Mouse (Mus musculus) heart, postnatal 36 days (tissue): Measurements from ENCODE around the gene Zscan5b. TPM values are rescaled to one million over a fixed set of nuclear protein-coding genes. Genes with fewer than 3 reads are reported as not detected.
"Not testable (repeated sequence)": the region's sequence is repeated elsewhere in the genome, so short reads cannot be mapped to it uniquely, and the experiment has no call there.

Source experiments
- DNase-seq, 2 experiments: peaks; one replicate each; pipeline ENCODE4 v3.0.0; 2021 to 2022
- intact Hi-C: fragments of 180-260 bp; cut with DNase I; formaldehyde crosslinking; loops from one replicate; pipeline ENCODE4 v1.15.1; 2025
- total RNA-seq, 2 experiments: library from RNA; stranded (reverse); gene quantifications; 2 replicates each; pipeline ENCODE4 v1.2.3; 2021

Zscan5b gene
- total RNA-seq, 2 experiments from 2014 or later, result not detected

DNA sequence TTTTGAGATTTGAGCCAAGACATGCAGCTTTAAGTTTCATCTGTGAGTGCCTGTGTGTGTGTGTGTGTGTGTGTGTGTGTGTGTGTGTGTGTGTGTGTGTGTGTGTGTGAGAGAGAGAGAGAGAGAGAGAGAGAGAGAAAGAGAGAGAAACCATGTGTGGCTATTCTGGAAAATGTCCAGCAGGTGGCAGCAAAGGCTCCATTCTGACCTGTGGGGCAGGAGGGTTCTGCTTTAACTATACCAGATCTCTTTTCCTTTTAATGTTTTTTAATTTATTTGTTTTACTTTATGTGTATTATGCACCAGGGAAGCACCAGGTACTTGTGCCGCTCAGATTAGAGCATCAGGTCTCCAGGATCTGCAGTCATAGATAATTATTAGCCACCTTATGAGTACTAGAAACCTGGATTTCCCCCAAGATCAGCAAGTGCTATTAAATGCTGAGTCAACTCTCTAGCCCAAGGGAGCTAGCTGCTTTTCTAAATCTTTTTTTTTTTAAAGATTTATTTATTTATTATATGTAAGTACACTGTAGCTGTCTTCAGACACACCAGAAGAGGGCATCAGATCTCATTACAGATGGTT is 18.9 kb downstream of the Zscan5b start:
- intact Hi-C loops, result loop anchor here (2.0 kb wide), 1 partner anchor 42 kb away; no protein-coding TSS in a partner anchor

DNA sequence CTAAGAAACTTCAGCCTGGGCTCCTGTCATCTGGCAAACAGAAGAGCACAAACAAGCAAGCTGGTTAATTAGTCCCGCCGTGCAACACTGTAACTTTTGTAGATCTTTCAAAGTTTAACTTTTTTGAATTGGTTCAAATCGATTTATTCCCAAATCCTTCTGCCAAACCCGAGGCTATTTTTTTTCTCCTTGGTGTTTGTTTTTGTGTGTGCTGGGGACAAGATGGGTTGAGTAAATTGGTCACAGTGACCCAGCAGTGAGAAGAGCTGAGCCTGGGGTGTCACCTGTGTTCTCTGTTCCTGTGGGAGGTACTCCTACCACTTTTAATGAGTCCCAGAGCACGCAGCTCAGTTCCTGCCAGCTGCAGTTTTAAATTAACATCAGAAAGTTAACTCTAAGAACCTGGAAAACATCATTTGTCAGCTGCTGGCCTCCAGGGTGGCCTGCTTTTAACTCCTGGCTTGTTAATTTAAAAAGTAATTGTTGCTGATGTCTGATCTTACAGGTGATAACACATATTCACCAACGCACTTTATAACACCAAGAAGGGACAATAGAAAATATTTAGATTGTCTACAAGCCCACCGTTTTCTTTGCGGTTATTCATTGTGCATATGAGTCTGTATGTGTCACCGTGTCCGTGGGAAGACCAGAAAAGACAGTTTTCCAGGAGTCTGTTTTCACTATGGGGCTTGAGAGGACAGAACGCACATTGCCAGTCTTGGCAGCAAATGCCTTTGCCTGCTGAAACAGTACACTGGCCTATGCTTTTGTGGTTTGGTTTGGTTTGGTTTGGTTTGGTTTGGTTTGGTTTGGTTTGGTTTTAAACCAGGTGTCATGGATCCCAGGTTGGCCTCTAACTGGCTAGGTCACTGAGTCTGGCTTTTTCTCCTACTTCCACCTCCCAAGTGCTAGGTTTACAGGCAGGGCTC is 22.5 kb downstream of the Zscan5b start:
- no peak for DNase-seq
- intact Hi-C loops, result no loop called here

More for the DNA sequence above, 18.9 kb downstream of the Zscan5b start:
- peak; percentile 33 to 45 for DNase-seq

DNA sequence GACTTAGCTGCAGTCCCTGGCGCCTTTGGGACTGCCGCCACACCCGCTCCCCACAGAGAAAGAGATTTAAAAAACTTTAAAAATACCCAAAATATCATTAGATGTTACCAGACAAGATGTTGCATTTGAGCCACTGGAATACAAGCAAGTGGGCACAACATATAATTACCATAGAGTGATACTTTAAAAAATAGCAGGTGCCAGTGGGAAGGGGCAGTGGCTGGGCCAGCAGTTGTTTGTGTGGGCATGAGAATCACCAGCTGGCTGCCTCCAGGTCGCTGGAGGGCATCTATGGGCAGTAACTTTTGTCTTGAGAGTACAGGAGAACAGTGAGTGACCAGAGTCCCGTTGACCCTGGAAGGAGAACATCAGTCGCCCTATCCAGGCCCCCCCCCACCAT is 30.3 kb downstream of the Zscan5b start, which contains the start of gene Epp13:
Gene Epp13, plus strand, starts transcription at position 301 of the 400 bp plus-strand sequence.
- intact Hi-C loops, result no loop called here
- DNase-seq, result no peak

DNA sequence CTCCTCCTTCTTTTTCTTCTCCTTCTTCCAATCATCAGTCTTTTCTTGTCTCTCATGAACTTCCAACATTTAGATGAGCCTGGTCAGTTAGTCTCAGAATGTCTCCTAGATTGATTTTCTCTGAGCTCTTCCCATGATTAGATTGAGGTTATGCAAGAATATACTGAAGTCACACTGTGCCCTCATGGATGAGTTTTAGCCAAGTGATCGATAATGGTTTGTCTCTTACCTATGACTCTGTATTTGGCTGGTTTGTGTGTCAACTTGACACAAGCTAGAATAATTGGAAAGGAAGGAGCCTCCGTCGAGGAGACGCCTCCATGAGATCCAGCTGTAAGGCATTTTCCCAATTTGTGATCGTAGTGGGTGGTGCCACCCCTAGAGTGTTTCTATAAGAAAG is 32.4 kb downstream of the Zscan5b start:
- DNase-seq, result no peak
- intact Hi-C loops, result no loop called here

DNA sequence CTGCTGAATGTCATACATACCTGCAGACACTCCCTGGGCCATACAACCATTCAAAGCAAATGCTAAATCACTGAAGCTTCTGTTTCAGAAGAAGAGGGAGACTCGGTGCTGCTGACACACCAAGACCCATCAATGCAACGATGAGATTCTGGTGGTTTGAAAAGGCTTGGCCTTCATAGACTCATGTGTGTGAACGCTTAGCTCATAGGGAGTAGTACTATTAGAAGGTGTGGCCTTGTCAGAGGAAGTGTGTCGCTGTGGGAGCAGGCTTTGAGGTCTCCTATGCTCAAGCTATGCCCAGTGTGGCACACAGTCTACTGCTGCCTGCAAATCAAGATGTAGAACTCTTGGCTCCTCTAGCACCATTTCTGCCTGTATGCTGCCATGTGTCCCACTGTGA is 35.3 kb downstream of the Zscan5b start:
- no peak for DNase-seq
- intact Hi-C loops, result no loop called here

DNA sequence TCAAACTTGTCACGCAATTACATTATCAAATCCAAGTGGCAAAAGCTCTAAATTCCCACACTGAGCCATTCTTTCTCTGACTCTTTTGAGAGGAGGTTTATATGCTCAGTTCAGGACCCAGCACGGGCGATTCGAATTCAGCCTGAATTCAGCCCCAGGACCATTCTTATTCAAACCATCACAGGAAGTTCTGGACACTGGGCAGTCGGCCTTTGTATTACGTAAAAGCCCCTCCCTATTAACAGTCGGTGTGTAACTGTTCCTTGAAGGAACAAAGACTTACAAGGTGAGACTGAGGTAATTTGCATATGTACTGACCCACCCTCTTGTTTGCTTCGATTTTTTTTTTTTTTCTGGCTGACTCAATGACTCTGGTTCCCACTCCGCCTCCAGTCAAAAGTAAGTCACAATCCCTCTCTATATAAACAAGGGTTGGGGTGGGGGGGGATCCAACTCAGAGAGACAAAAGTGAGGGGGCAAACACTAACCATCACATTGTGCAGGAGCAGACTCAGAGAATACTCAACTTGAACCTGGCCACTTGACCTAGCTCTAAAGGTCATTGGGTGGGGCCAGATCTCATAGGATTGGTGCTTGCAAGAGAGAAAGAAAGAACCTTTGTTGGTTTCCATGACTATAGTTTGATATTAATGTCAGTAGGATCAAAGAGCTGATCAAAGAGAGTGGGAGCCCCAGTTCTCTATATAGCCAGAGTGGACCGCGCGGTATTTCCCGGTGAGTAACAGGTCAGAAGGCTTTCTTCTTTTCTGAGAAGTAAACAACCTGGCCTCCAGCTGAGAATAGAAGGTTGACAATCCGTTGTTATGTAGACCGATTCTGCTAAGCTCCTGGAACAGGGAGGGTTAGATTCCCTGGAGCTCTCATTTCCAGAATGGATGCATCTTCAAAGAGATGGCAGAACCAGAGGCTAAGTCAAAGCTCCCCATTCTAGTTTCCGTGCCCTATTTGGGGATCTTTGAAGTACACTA is 36.4 kb downstream of the Zscan5b start:
- DNase-seq, result no peak

DNA sequence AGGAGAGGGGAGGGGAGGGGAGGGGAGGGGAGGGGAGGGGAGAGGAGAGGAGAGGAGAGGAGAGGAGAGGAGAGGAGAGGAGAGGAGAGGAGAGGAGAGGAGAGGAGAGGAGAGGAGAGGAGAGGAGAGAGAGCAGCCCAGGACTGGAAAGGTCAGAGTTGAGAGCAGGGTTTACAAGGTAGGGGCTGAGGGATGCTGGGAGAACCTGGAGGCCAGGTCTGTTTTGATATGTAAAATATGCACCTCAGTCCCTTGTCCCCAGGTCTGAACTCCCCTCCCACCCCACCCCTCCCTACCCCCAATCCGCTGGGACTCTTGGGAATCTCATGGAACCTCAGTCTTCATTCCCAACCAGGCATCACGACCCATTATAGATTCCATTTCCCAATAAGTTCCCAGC is 37.9 kb downstream of the Zscan5b start:
- intact Hi-C loops, result not testable (repeated sequence)

More for the DNA sequence above, 36.4 kb downstream of the Zscan5b start:
- intact Hi-C loops, result no loop called here

DNA sequence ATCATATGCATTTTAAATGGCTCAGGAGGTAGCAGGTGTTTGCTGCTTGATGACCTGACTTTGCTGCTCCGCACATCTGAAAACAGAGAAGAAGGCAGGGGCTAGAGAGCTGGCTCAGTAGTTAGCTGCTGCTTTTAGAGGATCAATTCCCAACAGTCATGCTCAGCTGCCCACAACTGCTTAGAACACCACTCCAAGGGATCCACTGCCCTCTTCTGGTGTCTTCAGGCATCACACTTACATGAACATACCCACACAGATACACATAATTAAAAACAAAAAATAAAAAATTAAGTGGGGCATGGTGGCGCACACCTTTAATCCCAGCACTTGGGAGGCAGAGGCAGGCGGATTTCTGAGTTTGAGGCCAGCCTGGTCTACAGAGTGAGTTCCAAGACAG is 40.0 kb downstream of the Zscan5b start:
- DNase-seq, result no peak
- intact Hi-C loops, result no loop called here

More for the DNA sequence above, 37.9 kb downstream of the Zscan5b start:
- not testable (repeated sequence) for DNase-seq

DNA sequence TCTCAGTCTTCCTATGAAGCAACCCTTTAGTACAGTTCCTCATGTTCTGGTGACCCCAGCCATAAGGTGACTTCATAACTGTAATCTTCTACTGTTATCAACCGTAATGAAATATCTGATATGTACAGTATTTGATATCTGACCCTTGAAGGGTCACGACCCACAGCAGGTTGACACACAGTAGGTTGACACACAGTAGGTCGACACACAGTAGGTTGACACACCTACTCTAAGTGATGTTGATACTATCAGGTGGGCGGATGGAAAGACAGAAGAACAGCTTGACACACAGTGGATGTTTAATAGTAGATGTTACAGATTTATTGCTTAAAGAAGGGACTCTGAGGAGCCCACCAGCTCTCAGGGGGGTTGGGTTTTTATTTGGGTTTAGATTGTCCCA is 40.9 kb downstream of the Zscan5b start:
- intact Hi-C loops, result no loop called here

DNA sequence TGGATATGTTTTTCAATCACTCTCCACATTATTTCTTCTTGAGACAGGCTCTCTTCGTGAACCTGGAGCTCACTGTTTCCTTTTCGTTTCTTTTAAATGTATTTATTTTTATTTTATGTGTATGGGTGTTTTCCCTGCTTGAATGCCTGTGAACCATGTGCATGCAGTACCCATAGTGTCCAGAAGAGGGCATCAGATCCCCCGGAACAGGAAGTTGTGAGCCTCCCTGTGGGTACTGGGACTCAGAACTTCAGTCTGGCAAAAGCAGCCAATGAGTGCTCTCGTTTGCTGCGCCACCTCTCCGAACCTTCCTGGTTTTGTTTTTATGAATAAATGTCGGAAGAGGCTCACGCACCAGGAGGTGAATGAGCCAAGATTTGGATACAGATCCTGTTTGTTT is 43.6 kb downstream of the Zscan5b start:
- intact Hi-C loops, result no loop called here
- DNase-seq, result peak in 1 of 2 experiments; percentile 13

More for the DNA sequence above, 40.9 kb downstream of the Zscan5b start:
- no peak for DNase-seq

DNA sequence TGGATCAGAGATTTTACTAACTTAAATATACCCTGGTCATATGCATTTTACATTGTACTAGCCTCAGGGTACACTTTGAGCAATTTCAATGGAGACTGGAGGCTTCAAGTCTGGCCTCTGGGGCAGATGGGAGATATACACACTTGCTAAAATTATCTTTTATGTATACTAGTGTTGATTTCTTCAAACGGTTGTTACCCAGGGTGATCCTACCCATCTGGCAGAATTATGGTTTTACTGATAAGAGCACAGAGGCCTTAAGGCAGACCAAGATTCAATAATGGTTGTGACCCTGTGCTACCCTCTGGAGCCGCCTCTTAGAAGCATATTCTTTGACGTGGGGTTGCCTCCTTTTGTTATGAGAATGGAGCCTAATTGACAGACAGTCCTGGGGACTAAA is 55.8 kb downstream of the Zscan5b start:
- no peak for DNase-seq
- intact Hi-C loops, result no loop called here

DNA sequence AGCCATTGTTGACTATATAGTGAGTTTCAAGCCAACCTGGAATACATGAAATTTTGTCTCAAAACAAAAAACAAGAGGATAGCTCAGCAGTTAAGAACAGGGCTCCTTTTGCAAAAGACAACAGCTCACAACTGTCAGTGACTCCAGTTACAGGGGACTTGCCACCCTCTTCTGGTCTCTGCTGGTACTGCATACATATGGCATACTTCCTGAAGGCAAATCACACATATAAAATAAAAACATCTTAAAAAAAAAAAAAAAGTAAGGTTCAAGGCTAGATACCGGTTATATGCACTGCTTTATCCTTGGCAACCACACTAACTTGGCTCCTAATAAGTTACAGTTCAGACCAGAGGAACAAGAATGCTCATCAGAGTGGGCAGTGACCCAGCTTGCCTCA is 60.7 kb downstream of the Zscan5b start:
- peak; percentile 60 to 74 for DNase-seq
- intact Hi-C loops, result loop anchor here (2.0 to 10.0 kb wide), 4 partner anchors 42 to 842 kb away; partner anchors contain the start of genes Zfp444 and Zfp954

DNA sequence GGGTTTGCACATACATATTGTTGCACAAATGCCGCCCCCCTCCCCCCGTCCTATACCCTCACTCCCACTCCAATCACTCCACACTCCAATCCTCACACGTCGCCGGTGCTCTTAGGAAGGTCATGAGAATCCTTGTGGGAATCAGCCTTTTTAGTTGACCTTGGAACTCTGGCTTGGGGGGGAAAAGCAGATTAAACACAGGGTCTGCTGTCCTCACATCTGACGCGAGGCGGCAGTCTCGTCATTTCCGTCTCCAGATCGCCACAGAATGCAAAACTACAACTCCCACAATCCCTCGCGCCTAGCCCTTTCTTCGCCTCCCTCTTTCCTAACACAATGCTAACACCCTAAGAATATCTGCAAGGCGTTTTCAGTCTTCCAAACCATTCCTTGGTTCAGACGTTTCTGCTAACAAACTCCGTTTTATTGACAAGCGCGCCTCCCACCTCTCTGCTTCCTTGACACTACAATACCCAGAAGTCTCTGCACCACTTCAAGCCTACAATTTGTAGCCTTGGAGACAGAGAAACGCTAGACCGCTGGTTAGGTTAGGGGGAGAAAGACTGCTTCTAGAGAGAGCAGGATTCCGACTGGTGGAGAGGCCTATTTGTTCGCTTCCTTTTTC is 61.5 kb downstream of the Zscan5b start:
- intact Hi-C loops, result loop anchor here (2.0 to 10.0 kb wide), 5 partner anchors 43 to 841 kb away; partner anchors contain the start of genes Zfp444, Zfp583 and Zfp954
- peak; percentile 74 to 79 for DNase-seq

DNA sequence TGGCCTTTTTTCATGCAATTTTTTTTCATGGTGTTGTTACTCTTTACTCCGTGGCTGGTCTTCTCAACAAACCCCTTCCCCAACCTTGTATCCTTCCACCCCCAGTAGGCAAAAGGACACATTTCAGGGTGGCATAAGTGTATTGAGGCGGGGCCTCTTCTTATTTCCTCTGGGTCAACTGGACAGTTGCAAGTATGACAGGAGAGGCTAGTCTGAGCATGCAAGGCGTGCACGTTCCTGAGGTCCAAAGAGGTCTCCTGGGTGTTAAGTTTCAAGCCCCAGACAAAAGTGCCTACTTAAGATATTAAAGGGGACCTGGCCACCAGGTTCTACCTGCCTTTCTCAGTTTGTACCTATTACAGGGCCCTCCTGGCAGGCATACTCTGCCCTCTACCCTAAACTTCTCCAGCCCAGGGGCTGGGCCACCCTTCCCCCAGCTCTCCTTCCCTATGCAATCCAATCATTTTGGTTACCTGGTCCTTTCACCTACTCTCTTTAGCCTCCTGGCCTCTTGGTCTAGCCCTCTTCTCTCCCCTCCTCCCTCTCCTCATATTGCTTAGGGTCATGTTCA is 62.4 kb downstream of the Zscan5b start:
- no peak for DNase-seq
- intact Hi-C loops, result loop anchor here (2.0 to 10.0 kb wide), 4 partner anchors 46 to 840 kb away; partner anchors contain the start of genes Zfp444, Zfp583 and Zfp954

DNA sequence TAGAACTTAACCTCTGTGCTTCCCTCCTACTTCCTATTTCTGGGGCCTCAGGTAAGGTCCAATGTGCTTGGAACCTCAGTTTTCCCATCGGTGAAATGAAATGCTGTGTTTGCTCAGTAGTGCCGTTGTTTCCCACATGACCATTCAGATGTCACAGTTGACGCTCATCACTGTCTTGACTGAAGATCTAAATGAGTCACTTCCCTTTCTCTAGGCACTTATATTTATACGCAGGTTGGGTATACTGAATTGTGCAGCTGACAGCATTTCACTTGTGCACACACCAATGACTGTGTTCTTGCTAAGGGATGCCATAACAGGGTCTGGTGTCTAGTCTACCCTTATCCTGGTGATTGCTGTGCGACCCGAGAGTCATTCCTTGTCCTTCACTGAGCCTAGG is 63.3 kb downstream of the Zscan5b start:
- intact Hi-C loops, result loop anchor here (2.0 to 10.0 kb wide), 2 partner anchors 45 to 839 kb away; partner anchors contain the start of genes Zfp583 and Zfp954
- no peak for DNase-seq

DNA sequence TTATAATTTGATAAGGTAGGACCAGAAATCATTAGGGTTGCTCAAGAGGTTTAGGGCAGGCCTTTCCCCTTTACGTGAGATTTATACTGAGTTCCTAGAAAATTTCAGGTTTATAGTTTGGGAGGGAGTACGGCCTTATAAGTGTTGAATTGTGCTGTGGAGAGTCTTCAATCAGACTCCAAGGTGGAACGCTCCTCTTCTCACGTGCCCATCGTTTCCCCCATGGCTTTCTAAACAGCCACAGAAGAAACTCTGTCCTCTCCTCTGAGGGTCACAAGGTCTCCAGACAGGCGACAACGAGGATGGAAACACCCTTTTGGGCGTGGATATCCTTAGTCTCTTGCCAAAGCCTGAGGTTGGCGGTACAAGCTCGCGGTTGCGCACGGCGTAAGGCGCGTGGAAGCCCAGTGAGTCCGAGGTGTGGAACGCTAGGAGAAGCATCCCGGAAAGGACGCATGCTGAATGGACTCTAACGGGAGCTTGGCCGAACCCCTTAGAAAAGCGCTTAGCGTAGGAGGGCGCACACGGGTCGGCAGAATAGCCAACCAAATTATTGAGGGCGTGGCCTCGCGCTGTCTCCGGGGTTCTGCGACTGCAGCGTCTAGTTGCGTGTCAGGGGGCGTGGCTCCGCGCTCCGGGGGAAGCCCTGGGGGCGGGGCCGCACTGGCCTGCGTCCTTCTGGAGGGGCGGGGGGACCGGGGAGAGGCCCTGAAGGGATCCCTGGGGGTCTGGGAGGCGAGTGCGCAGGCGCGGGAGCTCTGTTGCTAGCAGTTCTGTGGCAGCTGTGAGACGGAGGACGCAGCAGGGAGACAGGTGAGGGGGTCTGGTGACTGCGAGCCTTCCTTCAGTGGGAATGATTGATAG is 64.0 kb downstream of the Zscan5b start, which contains the start of gene Zfp667:
Gene Zfp667, plus strand, starts transcription at position 738 of the 864 bp plus-strand sequence.
- DNase-seq, result peak; percentile 97 to 98
- intact Hi-C loops, result loop anchor here (2.0 to 10.0 kb wide), 2 partner anchors 45 to 839 kb away; partner anchors contain the start of genes Zfp583 and Zfp954

DNA sequence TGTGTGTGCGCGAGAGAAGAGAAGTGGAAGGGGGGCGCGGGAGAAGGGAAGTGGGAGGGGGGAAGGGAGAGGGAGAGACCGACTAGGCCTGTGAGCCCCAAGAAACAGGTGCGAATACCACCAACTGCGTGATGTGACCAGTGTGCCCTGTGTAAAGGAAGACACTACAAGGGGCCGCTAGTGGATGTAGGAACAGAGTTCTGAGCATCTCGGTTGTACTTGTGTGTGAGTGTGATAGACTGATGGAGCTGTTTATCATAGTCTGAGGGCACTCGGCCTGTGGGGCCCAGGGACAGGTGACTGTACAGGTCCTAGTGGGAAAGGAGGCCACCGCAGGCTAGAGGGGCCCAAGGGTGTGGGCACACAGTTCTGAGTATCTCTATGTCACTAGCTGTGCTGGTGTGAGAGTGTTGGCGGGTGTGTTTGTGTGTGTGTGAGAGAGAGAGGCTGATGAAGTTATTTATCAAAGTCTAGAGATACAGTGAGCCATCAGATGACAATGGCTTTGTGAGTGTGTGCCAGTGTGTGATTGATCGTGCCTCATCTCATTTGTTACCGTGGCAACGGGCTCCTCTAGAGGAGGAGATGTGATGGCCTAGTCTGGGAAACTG is 64.9 kb downstream of the Zscan5b start:
- peak in 1 of 2 experiments; percentile 9 for DNase-seq
- intact Hi-C loops, result loop anchor here (10.0 kb wide), 1 partner anchor 838 kb away; the partner anchor contains the start of gene Zfp954
